Mouse (Mus musculus): ENCODE data around the gene Kif27.

- TF ChIP-seq POLR2A (IDR thresholded peaks at IDR 0.05; ENCODE audit: insufficient read depth, low read length), result no peak
- TF ChIP-seq EP300 (IDR thresholded peaks at IDR 0.05; ENCODE audit: insufficient read depth, low read depth, low read length), result 0 out of 2 replicates have a peak, but pooled peaks have one; percentile 43
- TF ChIP-seq CTCF (IDR thresholded peaks at IDR 0.05; ENCODE audit: low read depth, low read length), result no peak
These were observed 45.2 kb downstream of the Kif27 start for GRCm38 (mm10) chr13:58313758-58314157.
